Mouse (Mus musculus): Measurements from ENCODE around the gene Cenpc1.

- TF ChIP-seq CTCF (IDR thresholded peaks at IDR 0.05; ENCODE audit: low read depth, low read length) (no peak), POLR2A (IDR thresholded peaks at IDR 0.05; ENCODE audit: borderline replicate concordance, low read depth, low read length) (no peak)
These were observed 102.6 kb downstream of the Cenpc1 start for GRCm38 (mm10) chr5:85962791-85963190.

Data from bone marrow macrophage, adult 2 months (primary cell).